Comparison of ENCODE assay signal across 8 mouse cellular contexts in genomic region chr7:122970119-122970781, GRCm38 (mm10). TPM values are rescaled to one million over a fixed set of nuclear protein-coding genes. Genes with fewer than 3 reads are reported as not detected.
DNase-seq lines count a peak whose midpoint lies in the region; ATAC-seq lines count a peak whose summit lies in the region.

No protein-coding gene starts in this region.

- DNase-seq in adrenal gland, postnatal 10 days: peak; percentile 65
- peak; percentile 68 for DNase-seq in embryo, embryonic 9.5 days (ENCODE audit: extremely low spot score)
- peak; percentile 41 to 70 for DNase-seq in gastrocnemius, postnatal 4 days (ENCODE audit: low spot score in 2 of 2)
- DNase-seq in left cerebral cortex, postnatal 25 days (ENCODE audit: low spot score in 2 of 2): peak; percentile 35 to 59
- DNase-seq in right cerebral cortex, postnatal 25 days: peak; percentile 59
- no peak for DNase-seq in adipocyte (ENCODE audit: low spot score)

- H3K4me1 ChIP-seq in intestine, embryonic 15.5 days (replicated peaks): 0 out of 2 replicates have a peak, but pooled peaks cover 4% of the 10 kb centered on the region

- peak overlapping the region; percentile 64 for H3K4me2 ChIP-seq in intestine, embryonic 15.5 days (replicated peaks)

- no peaks in the 10 kb centered on the region for H3K9me3 ChIP-seq in intestine, embryonic 15.5 days

- no peaks in the 10 kb centered on the region for H3K36me3 ChIP-seq in intestine, embryonic 15.5 days

- peak overlapping the region; percentile 100 for H3K9ac ChIP-seq in intestine, embryonic 15.5 days

- peak overlapping the region; percentile 88 for H3K27ac ChIP-seq in intestine, embryonic 15.5 days

- H3K4me3 ChIP-seq in intestine, embryonic 15.5 days (replicated peaks): peak overlapping the region; percentile 80

- no peaks in the 10 kb centered on the region for H3K27me3 ChIP-seq in intestine, embryonic 15.5 days (replicated peaks)

- intact Hi-C loops in left cerebral cortex, postnatal 25 days (cut with DNase I): no loop called here

- WGBS in intestine, embryonic 15.5 days: under 1% methylated on average over 67 of the region's 69 CpGs

- peak; percentile 78 for ATAC-seq in intestine, embryonic 15.5 days
- ATAC-seq in megakaryocyte progenitor cell, adult 5-6 weeks (replicated peaks; ENCODE audit: poor library complexity): peak; percentile 19

RNA-seq across cellular contexts. Expression of gene Rbbp6, which starts 4.8 kb away (rescaled TPM):
- 10 to 100 TPM; 49.0 to 64.5 TPM for total RNA-seq in adrenal gland, postnatal 10 days (2021)
- 10 to 100 TPM; 44.9 to 52.5 TPM for total RNA-seq in gastrocnemius, postnatal 4 days (2021)
- polyA plus RNA-seq in intestine, embryonic 15.5 days (2015; fragmentation: Nextera tagmentation; extraction: Ambion mirVana): 23.6 and 26.9 TPM in 2 replicates
- 10 to 100 TPM; 61.4 to 71.6 TPM for total RNA-seq in left cerebral cortex, postnatal 25 days (2021)
- total RNA-seq in megakaryocyte progenitor cell, adult 5-6 weeks (2015): 115 and 134 TPM in 2 replicates
- 48.0 and 67.5 TPM in 2 replicates for total RNA-seq in megakaryocyte progenitor cell, adult 5-6 weeks (2017)
